Mouse (Mus musculus) spleen, adult 18-20 months (tissue): ENCODE results near the gene Srd5a1.
A peak's percentile ranks its signal among the peaks of the same experiment; 100 is the strongest.
"Not testable (repeated sequence)": the region's sequence is repeated elsewhere in the genome, so short reads cannot be mapped to it uniquely, and the experiment has no call there.

ENCODE experiments used
- DNase-seq, 2 experiments: peaks; one replicate each; pipeline ENCODE4 v3.0.0; 2022; ENCODE audit warnings: mixed read lengths in 2 of 2

Srd5a1 gene

DNA sequence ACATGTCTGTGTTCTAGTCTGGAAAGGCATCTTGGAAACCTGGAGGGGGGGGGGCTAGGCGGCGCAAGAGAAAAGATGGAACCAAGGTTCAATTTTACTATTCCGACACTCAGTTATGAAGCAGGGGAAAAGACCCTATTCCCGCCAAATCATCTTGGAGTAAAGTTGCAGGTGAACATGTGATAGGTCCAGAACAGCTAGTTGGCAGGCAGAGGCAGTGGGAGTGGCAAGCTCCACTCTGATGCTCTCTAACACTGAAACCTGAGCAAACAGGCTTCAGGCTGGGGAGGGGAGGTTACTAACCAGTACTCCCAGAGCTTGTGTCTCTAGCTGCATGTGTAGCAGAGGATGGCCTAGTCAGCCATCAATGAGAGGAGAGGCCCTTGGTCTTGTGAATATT, 45.8 kb downstream of the Srd5a1 start:
- DNase-seq: not testable (repeated sequence)

- no peak for DNase-seq
Measured at GRCm38 (mm10) chr13:69564573-69564972, 46.7 kb downstream of the Srd5a1 start.

DNA sequence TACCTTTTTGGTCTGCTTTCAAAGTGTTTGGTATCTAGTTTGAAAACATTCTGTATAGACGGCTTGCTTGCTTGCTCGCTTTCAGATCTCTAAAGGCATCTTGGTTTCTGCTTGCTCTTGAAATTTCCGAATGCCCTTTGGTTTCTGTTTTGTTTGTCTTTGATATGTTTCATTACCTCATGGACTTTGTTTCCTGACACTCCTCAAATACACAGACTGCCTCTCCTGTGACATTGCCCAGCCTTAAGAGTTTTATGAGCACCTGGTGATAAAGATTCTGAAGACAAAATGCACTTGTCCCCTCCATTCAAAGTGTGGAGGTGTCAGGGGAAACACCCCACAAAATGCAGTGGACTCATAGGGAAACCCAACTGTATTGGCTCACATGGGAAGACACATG, 47.3 kb downstream of the Srd5a1 start:
- DNase-seq: no peak

DNA sequence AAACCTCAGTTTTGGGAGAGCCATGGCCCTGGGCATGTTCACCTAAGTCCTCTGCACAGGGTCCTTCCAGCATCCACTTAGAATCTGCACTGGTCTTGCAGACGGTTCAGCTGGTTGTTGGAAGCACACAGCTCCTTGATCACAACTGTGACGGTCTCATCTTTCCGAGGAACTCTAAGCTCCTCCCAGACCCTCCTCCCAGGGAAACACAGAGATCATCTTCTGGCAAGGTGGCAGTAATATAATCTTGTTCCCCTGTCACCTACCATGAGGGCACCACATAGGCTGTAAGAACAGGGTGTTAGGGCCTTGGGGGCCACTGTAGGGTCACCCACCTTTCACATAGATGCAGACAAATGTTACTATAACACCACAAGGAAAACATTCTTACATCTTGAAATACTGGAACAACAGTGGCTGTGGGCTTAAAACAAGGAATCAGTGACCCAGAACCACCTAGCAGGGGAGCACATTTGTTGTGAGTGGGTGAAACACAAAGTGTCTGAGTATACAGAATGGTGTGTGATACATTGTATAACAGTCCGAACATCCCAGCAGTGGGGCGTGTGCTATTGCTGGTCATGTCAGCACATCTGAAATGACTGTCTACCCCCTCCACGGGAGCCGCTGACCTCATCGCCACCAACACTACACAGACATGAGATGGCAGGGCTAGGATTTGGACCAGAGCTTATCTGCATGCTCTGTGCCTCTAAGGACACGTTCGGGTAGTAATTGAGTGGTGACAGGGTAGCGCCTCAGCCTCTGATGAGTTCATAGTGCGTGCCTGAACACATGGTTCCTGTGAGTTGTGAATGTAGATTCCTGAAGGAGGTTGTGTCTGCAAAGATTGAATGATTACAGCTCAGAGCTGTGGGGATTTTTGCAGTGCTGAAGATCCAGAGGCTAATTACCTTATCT, 48.3 kb downstream of the Srd5a1 start:
- no peak for DNase-seq

GRCm38 (mm10) chr13:69562004-69562403, 49.2 kb downstream of the Srd5a1 start:
- DNase-seq: no peak

DNA sequence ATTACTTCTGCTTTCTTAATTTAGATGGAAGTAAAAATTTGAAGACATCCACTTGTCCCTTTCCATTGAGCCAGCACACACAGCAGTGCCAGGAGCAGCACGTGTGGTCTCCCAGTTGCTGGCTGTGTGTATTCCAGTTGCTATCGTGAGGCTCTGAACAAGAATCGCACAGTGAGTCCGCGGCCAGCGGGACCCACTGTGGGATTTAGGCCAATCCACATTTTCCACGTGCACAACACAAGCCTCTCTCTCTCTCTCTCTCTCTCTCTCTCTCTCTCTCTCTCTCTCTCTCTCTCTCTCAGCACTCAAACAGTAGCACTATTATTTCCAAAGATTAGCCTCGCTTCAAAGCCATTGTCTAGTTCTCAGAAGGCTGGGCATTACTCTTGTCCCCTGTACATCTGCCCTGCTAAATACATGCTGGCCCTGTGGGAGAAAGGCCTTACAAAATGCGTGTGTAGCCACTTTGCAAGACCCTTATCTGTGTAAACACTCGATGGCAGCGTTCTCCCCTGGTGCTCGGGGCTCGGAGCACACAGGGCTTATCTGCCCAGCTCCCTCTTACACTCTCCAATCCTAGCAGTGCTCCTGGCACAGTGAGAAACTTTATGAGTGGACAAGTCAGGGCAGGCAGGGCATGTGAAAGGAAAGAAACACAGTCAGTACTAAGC, 51.8 kb downstream of the Srd5a1 start:
- no peak for DNase-seq

DNA sequence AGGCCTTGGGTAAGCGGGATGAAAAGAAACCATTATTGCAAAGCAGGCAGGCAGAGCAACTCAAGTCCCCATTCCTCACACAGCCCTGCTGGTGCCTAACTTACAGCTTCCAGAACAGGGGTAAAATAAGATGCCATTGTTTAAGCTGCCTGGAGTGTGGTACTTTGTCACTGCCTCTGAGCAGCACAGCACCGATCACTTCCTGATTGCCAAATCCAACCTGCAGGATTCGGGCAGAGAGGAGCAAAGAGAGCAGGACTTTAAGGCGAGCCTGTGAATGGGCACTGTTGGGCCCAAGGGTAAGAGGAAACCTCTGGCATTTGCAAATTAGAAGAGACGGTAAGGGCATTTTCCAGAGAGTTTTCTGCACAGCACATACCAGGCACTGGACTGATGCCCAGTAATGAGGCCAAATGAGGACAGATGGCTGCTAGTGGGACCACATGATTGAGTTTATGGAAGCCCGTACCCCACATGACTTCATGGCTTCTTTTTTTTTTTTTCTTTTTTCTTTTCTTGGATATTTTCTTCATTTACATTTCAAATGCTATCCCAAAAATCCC, 53.1 kb downstream of the Srd5a1 start:
- DNase-seq: no peak

DNA sequence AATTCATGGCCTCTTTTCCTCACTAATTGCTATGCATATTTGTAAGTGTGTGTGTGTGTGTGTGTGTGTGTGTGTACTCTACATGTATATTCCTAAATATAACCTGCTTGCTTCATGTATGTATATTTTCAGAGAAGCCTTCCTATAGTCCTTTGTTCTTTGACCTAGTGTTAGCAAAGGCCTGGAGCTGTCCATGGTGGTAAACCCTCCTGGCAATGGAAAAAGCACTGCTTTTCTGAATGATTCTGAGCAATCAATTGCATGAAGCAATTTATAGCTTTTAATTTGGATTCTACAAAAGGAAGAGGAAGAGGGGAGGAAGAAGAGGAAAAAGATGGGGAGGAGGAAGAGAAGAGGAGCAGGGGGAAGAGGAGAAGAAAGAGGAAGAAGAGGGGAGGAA, 54.5 kb downstream of the Srd5a1 start:
- no peak for DNase-seq

DNA sequence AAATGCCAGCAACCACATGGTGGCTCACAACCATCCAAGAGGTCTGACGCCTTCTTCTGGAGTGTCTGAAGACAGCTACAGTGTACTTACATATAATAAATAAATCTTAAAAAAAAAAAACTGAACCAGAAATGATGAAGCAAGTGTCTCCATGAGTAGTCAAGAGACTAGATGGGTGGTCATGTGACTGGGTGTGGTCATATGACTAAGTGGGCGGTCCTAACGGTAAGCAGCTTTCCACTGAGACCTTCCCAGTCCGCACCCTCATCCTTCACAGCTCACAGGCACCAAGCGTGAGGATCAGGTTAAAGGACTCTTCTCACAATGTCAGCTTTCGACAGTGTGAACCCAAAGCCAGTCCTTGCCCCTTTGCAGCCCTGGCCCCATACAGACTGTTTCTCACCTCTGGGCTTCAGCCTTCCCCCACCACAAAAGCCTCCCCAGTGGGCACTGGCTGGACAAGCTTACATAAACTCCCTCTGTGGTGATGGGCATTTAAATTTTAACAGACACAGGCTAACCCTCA, 55.2 kb downstream of the Srd5a1 start:
- no peak for DNase-seq

- no peak for DNase-seq
Measured at GRCm38 (mm10) chr13:69555045-69555444, 56.2 kb downstream of the Srd5a1 start.

DNA sequence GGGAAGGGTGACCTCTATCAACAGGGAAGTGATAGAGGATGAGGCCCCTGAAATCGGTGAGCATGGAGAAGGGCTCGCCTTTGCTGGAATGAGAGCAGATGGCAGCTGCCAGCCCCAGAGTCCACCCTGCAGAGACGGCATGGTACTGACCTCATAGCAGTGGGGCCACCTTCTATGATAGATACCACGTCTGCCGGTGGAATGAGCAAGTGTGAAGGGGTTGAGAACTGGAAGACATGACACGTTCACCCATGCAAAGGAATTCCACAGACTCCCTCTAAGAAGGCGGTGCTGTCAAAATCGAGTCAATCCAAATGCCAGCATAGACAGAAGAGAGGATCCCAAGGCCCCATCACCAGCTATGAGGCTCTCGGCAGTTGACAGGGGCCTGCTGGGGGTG, 57.0 kb downstream of the Srd5a1 start:
- DNase-seq: no peak

GRCm38 (mm10) chr13:69553024-69553423, 58.2 kb downstream of the Srd5a1 start:
- DNase-seq: peak in 1 of 2 experiments; percentile 31

- DNase-seq: no peak
Measured at GRCm38 (mm10) chr13:69550831-69551230, 60.4 kb downstream of the Srd5a1 start.

DNA sequence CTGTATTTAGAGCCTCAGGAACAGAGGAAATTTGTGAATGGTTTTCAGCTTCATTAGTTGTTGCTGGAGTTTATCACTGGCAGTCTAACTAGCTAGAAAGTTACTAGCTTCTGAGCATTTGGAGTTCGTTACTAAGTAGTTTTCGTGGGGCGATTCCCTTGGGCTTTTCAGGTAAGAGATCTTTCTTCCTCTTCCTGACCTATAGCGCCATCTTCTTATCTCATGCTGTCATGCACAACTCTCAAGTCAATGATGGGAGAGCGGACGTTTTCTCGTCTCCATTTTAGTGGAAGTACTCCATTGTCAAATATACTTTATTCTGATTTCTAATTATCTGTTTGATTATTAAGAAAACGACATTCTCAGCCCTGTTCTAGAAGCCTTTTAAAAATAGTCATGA, 61.3 kb downstream of the Srd5a1 start:
- DNase-seq: no peak

DNA sequence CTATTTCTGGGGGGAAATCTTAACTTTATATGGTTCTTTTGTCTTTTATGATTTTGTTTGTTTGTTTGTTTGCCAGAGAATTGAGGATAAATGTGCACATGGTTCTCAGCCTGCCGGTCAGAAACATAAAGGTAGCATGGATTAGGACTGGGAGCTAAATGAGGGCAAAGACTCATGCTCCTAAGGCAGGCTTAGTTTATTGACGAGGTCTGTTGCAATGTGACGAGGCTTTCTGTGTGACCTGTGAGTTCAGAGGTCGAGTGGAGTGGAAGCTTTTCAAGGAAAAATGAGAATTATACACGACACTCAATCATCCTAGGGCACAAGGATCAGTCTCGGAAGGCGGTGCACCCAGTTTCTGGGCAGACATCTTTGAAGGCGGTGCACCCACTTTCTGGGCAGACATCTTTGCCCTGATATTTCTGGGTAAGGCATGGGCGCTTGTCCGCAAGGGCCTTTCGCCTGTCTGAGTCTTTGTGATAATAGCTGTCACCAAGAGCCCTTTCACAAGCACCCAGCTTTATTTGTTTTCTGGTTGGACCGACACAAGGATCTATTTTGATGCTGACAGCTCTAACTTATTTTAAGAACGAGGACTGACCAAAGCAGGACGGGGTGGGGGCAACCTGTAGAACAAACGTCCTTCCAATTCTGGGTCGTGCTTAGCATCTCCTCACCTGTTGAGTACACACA, 63.6 kb downstream of the Srd5a1 start:
- no peak for DNase-seq

DNA sequence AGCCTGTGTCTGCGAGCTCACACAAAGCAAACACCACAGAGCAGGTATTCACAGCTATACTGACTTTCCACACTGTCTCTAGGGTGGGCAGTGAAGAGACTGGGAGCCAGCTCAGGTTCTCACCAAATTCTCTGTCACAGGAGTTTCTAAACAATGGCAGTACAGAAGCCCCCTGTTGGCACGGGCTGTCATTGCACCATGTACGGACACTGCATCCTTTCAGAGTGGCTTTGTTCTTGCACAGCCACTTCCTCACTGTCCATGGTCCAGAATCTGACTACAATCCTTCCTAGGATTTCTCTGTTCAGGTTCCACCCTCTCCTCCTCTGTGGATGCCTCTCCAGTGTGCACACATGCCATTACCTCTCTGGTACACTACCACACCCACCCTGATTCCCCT, 66.2 kb downstream of the Srd5a1 start:
- DNase-seq: peak; percentile 37 to 69

DNA sequence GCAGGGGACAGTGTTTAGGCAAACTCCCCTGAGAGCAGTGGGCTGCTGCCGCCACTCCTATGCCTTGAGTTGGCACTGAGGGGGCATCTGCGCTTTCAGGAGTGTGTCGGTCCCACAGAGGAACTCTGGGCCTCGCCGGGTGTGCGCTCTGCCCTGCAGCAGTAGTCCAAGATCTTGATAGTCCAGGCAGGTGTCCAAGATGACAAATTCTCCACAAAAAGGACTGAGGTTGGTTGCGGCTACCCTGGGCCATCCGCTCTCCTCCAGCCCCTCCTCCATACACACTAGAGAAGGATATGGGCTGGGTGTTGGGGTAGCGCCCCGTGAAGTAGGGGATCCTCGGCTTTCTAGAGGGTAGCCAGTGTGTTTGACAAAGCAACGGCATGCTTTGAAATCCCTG, 67.6 kb downstream of the Srd5a1 start:
- no peak for DNase-seq

GRCm38 (mm10) chr13:69542571-69543352, 68.5 kb downstream of the Srd5a1 start:
- no peak for DNase-seq

DNA sequence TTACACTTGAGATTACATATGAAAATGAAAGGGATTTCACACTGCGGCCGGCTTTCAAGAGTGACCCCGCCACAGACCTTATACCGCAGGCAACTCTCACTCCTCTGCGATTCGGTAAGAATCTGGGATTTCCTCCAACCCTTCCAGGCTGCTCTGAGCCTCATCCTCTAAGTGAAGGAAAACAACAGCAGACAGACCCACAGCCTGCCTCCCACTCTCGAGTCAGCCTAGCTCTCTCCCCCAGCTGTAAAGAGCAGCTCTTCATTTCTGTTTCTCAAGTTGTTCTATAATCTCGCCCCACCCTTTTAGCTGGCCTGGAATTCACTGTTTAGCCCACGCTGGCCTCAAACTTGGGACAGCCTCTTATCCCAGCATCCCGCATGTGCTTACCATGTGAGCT, 69.5 kb downstream of the Srd5a1 start:
- DNase-seq: no peak

DNA sequence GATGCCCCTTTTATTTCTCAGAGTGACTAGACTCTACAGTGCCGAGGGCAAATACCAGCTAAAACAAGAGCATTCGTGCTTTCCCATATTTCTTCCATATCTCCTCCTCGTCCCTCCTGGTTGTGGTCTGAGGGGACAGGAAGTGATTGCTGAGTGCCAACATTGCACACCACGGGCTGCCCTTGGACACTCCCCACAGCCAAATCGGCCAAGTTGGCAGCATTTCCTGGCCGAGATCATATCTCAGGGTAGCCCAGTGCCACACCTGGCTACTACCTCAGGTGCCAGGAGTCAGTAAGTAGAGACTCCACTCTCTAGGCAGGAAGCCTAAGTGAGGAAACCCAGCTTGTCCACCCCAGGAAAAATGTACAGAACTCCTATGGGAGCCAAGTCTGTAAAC, 70.0 kb downstream of the Srd5a1 start:
- no peak for DNase-seq

GRCm38 (mm10) chr13:69538327-69538726, 72.9 kb downstream of the Srd5a1 start:
- no peak for DNase-seq

GRCm38 (mm10) chr13:69537366-69537765, 73.9 kb downstream of the Srd5a1 start:
- DNase-seq: no peak
